Mouse (Mus musculus): Measurements from ENCODE around the gene Dnah12. TPM values are rescaled to one million over a fixed set of nuclear protein-coding genes. Genes with fewer than 3 reads are reported as not detected.
"Not testable (repeated sequence)": the region's sequence is repeated elsewhere in the genome, so short reads cannot be mapped to it uniquely, and the experiment has no call there.

The Dnah12 gene
- polyA plus RNA-seq, 1 experiment, result 0.15 TPM

DNA sequence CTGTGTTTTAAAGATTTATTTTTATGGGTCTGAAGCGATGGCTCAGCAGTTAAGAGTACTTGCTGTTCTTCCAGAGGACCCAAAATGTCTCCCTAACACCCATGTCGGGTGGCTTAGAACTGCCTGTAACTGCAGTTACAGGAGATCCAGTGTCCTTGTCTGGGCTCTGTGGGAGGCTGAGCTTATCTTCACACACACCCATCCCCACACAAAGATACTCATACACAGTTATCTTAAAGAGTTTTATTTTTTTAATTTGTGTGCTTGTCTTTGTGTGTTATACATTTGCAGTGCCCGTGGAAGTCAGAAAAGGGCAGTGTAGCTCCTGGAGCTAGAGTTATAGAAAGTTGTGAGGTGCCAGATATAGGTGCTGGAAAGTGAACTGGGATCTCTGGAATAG lies 197.7 kb downstream of the Dnah12 start:
- no peaks in the 10 kb centered on the region for H3K36me3 ChIP-seq (ENCODE audit: control insufficient read depth, insufficient read depth, low read length, poor library complexity, severe bottlenecking)
- no peaks in the 10 kb centered on the region; the same call in 1 of the 2 replicates for H3K27me3 ChIP-seq (ENCODE audit: control insufficient read depth, insufficient read depth, low read length, poor library complexity, severe bottlenecking)
- TF ChIP-seq POLR2A (IDR thresholded peaks at IDR 0.05; ENCODE audit: insufficient read depth, low read length) (no peak), EP300 (IDR thresholded peaks at IDR 0.05; ENCODE audit: insufficient read depth, low read depth, low read length) (no peak), CTCF (IDR thresholded peaks at IDR 0.05; ENCODE audit: low read depth, low read length) (no peak)
- H3K4me1 ChIP-seq (ENCODE audit: control insufficient read depth, insufficient read depth, low read length), result no peaks in the 10 kb centered on the region
- no peak overlapping the region for H3K9ac ChIP-seq (ENCODE audit: low read depth, poor library complexity, severe bottlenecking)
- no peak overlapping the region for H3K4me3 ChIP-seq (ENCODE audit: low read depth, low read length)
- no peaks in the 10 kb centered on the region for H3K9me3 ChIP-seq (replicated peaks; ENCODE audit: control insufficient read depth, insufficient read depth, low read length, poor library complexity, severe bottlenecking)
- no peak overlapping the region for H3K27ac ChIP-seq (ENCODE audit: insufficient read depth, low read length)

DNA sequence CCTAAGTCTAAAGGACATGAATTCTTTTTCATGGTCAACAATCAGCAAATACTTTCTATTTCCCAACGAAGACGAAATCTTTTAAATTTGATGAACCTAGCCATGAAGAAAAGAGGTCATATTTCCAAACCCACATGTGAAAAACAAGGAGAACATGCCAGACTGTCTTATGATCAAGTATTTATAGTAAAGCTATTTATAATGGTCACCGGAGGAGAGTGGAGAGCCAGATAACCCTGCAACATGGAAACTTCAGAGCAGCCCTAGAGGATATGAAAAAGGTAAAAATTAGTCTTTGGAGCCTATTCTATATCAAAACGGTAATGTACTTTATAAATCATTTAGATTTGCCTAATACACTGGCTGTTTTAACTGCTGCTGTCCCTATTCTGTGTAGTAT lies 201.3 kb downstream of the Dnah12 start, which contains the start of gene Asb14:
Asb14 (plus strand) TSS at position 166 of the 400 bp plus-strand sequence.
- Histone ChIP-seq H3K9ac (ENCODE audit: low read depth, poor library complexity, severe bottlenecking) (no peak within 1 kb of the TSS), H3K36me3 (ENCODE audit: control insufficient read depth, insufficient read depth, low read length, poor library complexity, severe bottlenecking) (no peaks in the 10 kb centered on the region), H3K4me1 (ENCODE audit: control insufficient read depth, insufficient read depth, low read length) (no peaks in the 10 kb centered on the region), H3K9me3 (replicated peaks; ENCODE audit: control insufficient read depth, insufficient read depth, low read length, poor library complexity, severe bottlenecking) (no peaks in the 10 kb centered on the region), H3K4me3 (ENCODE audit: low read depth, low read length) (no peak within 1 kb of the TSS), H3K27ac (ENCODE audit: insufficient read depth, low read length) (no peak within 1 kb of the TSS), H3K27me3 (ENCODE audit: control insufficient read depth, insufficient read depth, low read length, poor library complexity, severe bottlenecking) (no peaks in the 10 kb centered on the region; the same call in 1 of the 2 replicates)
- TF ChIP-seq POLR2A (IDR thresholded peaks at IDR 0.05; ENCODE audit: insufficient read depth, low read length), result no peak

- Histone ChIP-seq H3K4me3 (ENCODE audit: low read depth, low read length) (no peak overlapping the region), H3K4me1 (ENCODE audit: control insufficient read depth, insufficient read depth, low read length) (no peaks in the 10 kb centered on the region)
- TF ChIP-seq EP300 (IDR thresholded peaks at IDR 0.05; ENCODE audit: insufficient read depth, low read depth, low read length) (no peak), CTCF (IDR thresholded peaks at IDR 0.05; ENCODE audit: low read depth, low read length) (no peak), POLR2A (IDR thresholded peaks at IDR 0.05; ENCODE audit: insufficient read depth, low read length) (no peak)
These were observed 206.4 kb downstream of the Dnah12 start for GRCm38 (mm10) chr14:26899490-26899889.

DNA sequence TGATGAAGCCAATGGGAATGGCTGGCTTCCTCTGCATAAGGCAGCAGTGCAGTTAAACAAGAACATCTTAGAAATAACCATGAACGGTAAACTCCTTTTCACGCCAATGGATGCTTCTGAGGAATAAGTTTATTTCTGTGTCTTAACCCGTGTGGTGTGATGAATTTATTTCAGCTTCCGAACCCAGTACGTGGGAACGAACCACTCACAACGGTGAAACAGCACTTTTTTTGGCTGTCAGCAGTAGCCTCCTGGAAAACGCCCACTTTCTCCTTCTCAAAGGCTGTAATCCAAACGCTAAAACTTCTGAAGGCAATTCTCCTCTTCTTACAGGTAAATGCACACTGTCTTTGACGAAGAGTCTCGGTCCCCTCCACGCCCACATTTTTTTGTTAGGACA lies 207.8 kb downstream of the Dnah12 start:
- H3K27ac ChIP-seq (ENCODE audit: insufficient read depth, low read length), result no peak overlapping the region
- H3K9me3 ChIP-seq (replicated peaks; ENCODE audit: control insufficient read depth, insufficient read depth, low read length, poor library complexity, severe bottlenecking), result no peaks in the 10 kb centered on the region
- H3K27me3 ChIP-seq (ENCODE audit: control insufficient read depth, insufficient read depth, low read length, poor library complexity, severe bottlenecking), result no peaks in the 10 kb centered on the region
- H3K4me1 ChIP-seq (ENCODE audit: control insufficient read depth, insufficient read depth, low read length), result no peaks in the 10 kb centered on the region
- no peak overlapping the region for H3K4me3 ChIP-seq (ENCODE audit: low read depth, low read length)
- no peak for TF ChIP-seq CTCF (IDR thresholded peaks at IDR 0.05; ENCODE audit: low read depth, low read length)
- H3K9ac ChIP-seq (ENCODE audit: low read depth, poor library complexity, severe bottlenecking), result no peak overlapping the region
- H3K36me3 ChIP-seq (ENCODE audit: control insufficient read depth, insufficient read depth, low read length, poor library complexity, severe bottlenecking), result no peaks in the 10 kb centered on the region

More at GRCm38 (mm10) chr14:26899490-26899889, 206.4 kb downstream of the Dnah12 start:
- H3K9me3 ChIP-seq (replicated peaks; ENCODE audit: control insufficient read depth, insufficient read depth, low read length, poor library complexity, severe bottlenecking), result no peaks in the 10 kb centered on the region
- no peak overlapping the region for H3K27ac ChIP-seq (ENCODE audit: insufficient read depth, low read length)
- H3K36me3 ChIP-seq (ENCODE audit: control insufficient read depth, insufficient read depth, low read length, poor library complexity, severe bottlenecking), result no peaks in the 10 kb centered on the region
- no peaks in the 10 kb centered on the region for H3K27me3 ChIP-seq (ENCODE audit: control insufficient read depth, insufficient read depth, low read length, poor library complexity, severe bottlenecking)
- H3K9ac ChIP-seq (ENCODE audit: low read depth, poor library complexity, severe bottlenecking), result no peak overlapping the region

DNA sequence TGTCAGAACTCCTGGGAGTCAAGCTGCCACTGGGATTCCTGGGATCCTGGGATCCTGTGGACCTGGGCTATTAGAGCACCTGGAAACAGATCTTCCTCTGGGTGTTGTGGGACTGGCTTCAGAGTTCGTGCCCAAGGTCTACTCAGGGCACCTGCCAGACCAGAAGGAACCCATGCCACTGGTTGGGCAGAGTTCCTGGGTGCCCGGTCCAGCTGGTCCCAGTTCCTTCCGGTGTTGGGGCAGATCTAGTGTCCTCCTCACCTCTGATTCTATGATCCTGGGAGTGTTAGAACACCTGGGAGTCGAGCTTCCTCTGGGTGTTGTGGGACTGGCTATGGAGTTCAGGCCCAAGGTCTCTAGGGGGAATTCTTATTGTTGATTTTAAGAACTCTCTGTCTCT lies 214.3 kb downstream of the Dnah12 start:
- H3K4me3 ChIP-seq (ENCODE audit: low read depth, low read length), result no peak overlapping the region
- H3K9ac ChIP-seq (ENCODE audit: low read depth, poor library complexity, severe bottlenecking), result no peak overlapping the region
- H3K27ac ChIP-seq (ENCODE audit: insufficient read depth, low read length), result no peak overlapping the region
- no peak for TF ChIP-seq EP300 (IDR thresholded peaks at IDR 0.05; ENCODE audit: insufficient read depth, low read depth, low read length)
- no peak for TF ChIP-seq CTCF (IDR thresholded peaks at IDR 0.05; ENCODE audit: low read depth, low read length)
- no peak for TF ChIP-seq POLR2A (IDR thresholded peaks at IDR 0.05; ENCODE audit: insufficient read depth, low read length)
- no peaks in the 10 kb centered on the region for H3K27me3 ChIP-seq (ENCODE audit: control insufficient read depth, insufficient read depth, low read length, poor library complexity, severe bottlenecking)
- H3K4me1 ChIP-seq (ENCODE audit: control insufficient read depth, insufficient read depth, low read length), result peaks cover 1% of the 10 kb centered on the region
- no peaks in the 10 kb centered on the region for H3K9me3 ChIP-seq (replicated peaks; ENCODE audit: control insufficient read depth, insufficient read depth, low read length, poor library complexity, severe bottlenecking)
- no peaks in the 10 kb centered on the region for H3K36me3 ChIP-seq (ENCODE audit: control insufficient read depth, insufficient read depth, low read length, poor library complexity, severe bottlenecking)

- not testable (repeated sequence) for H3K27me3 ChIP-seq (ENCODE audit: control insufficient read depth, insufficient read depth, low read length, poor library complexity, severe bottlenecking); H3K9ac ChIP-seq (ENCODE audit: low read depth, poor library complexity, severe bottlenecking); H3K4me1 ChIP-seq (ENCODE audit: control insufficient read depth, insufficient read depth, low read length); H3K9me3 ChIP-seq (replicated peaks; ENCODE audit: control insufficient read depth, insufficient read depth, low read length, poor library complexity, severe bottlenecking); H3K4me3 ChIP-seq (ENCODE audit: low read depth, low read length); H3K36me3 ChIP-seq (ENCODE audit: control insufficient read depth, insufficient read depth, low read length, poor library complexity, severe bottlenecking)
- H3K27ac ChIP-seq (ENCODE audit: insufficient read depth, low read length), result peak overlapping the region; percentile 53
These were observed 217.4 kb downstream of the Dnah12 start for GRCm38 (mm10) chr14:26910461-26910860.

Measured in ES-Bruce4 (cell line).